Mouse (Mus musculus) testis, adult 2 months (tissue): Measurements from ENCODE around the gene Cbx1.

Source experiments
- CTCF ChIP-seq: fragments of 200-500 bp; IDR thresholded peaks from 2 replicates; pipeline ENCODE4 v1.5.1; 2012; ENCODE audit warnings: low read depth, mild to moderate bottlenecking, inconsistent platforms, low read length, moderate library complexity; ENCODE audit not compliant: control insufficient read depth, insufficient read depth, insufficient replicate concordance
- POLR2A ChIP-seq: fragments of 200-500 bp; IDR thresholded peaks from 2 replicates; pipeline ENCODE4 v1.6.1; 2012; ENCODE audit warnings: low read depth, mild to moderate bottlenecking, inconsistent platforms, low read length, moderate library complexity; ENCODE audit not compliant: control insufficient read depth

DNA sequence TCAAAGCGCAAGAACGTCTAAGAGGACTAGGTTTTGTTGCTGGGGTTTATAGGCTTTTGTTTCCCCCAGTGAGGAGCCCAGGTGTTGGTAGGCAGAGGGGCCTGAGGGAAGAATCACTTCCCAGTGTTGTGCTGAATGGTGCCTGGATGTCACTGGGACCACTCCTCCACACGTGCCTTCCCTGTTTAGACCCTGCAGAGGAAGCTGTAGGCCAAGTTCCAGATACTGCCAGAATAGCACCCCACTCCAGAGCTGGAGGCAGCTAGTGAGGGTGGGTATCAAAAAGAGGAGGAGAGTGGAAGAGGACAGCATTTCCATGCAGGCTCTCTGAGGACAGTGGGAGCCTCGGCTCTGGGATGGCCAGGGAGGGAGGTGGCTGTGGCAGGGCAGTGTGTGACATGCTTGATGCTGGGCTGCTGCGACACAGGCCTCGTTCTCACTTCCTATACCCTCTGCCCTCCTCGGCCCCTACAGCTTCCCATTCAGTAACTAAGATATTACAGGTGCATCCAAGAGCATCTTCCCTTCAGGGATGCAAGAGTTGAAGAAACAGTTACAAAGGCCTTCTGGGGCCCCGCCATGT lies 29.3 kb downstream of the Cbx1 start:
- TF ChIP-seq CTCF (no peak), POLR2A (no peak)
